Mouse (Mus musculus) layer of hippocampus, postnatal 14 days (tissue): ENCODE measurements around the gene S1pr2. TPM values are rescaled to one million over a fixed set of nuclear protein-coding genes. Genes with fewer than 3 reads are reported as not detected.
"Not testable (repeated sequence)": the region's sequence is repeated elsewhere in the genome, so short reads cannot be mapped to it uniquely, and the experiment has no call there.

Experiments used
- DNase-seq, 2 experiments: peaks; one replicate each; pipeline ENCODE4 v3.0.0; 2021 to 2022; ENCODE audit warnings: low spot score in 2 of 2, mixed read lengths in 1 of 2
- long read RNA-seq, 2 experiments: library from polyadenylated mRNA; stranded (forward); transcript quantifications; one replicate each; pipeline ENCODE4 v2.0.0; 2021
- total RNA-seq, 2 experiments: library from RNA; stranded (reverse); gene quantifications; 2 replicates each; pipeline ENCODE4 v1.2.3; 2021

Gene S1pr2
- 1 to 10 TPM; 2.1 to 3.5 TPM for total RNA-seq
- long read RNA-seq, experiment 1, full-length matches to known transcripts, result 6 of 7 reads
- long read RNA-seq, experiment 1, partial matches to known transcripts, result 0 of 7 reads
- long read RNA-seq, experiment 1, other reads (novel, unspliced or antisense), result 1 of 7 reads
- long read RNA-seq, experiment 2, full-length matches to known transcripts, result 9 of 9 reads
- long read RNA-seq, experiment 2, partial matches to known transcripts, result 0 of 9 reads
- long read RNA-seq, experiment 2, other reads (novel, unspliced or antisense), result 0 of 9 reads

- peak; percentile 37 to 43 for DNase-seq
These were observed at the start of gene S1pr2 for GRCm38 (mm10) chr9:20976216-20976960. S1pr2 (minus strand) TSS chr9:20976781.

- no peak for DNase-seq
These were observed 48.8 kb upstream of the S1pr2 start for GRCm38 (mm10) chr9:21025258-21025810.

- DNase-seq, result no peak
These were observed 46.1 kb upstream of the S1pr2 start for GRCm38 (mm10) chr9:21022726-21023125.

GRCm38 (mm10) chr9:21022288-21022687 is 45.7 kb upstream of the S1pr2 start:
- no peak for DNase-seq

- DNase-seq, result no peak
These were observed 44.8 kb upstream of the S1pr2 start for GRCm38 (mm10) chr9:21021363-21021762.

- no peak for DNase-seq
These were observed 42.0 kb upstream of the S1pr2 start for GRCm38 (mm10) chr9:21018600-21018999.

GRCm38 (mm10) chr9:21017177-21017575 is 40.6 kb upstream of the S1pr2 start:
- DNase-seq, result no peak

- no peak for DNase-seq
These were observed 40.0 kb upstream of the S1pr2 start for GRCm38 (mm10) chr9:21016331-21017176.

GRCm38 (mm10) chr9:21015571-21016130 is 39.1 kb upstream of the S1pr2 start, which contains the start of gene Icam1:
Icam1 (plus strand) TSS chr9:21015985.
- DNase-seq, result peak in 1 of 2 experiments; percentile 32

GRCm38 (mm10) chr9:21014691-21015570 is 38.4 kb upstream of the S1pr2 start:
- peak; percentile 33 to 55 for DNase-seq

GRCm38 (mm10) chr9:21012368-21012767 is 35.8 kb upstream of the S1pr2 start:
- no peak for DNase-seq

- DNase-seq, result no peak
These were observed 35.3 kb upstream of the S1pr2 start for GRCm38 (mm10) chr9:21011846-21012312.

- not testable (repeated sequence) for DNase-seq
These were observed 34.5 kb upstream of the S1pr2 start for GRCm38 (mm10) chr9:21010939-21011541.

GRCm38 (mm10) chr9:21010362-21010761 is 33.8 kb upstream of the S1pr2 start:
- DNase-seq, result no peak

- DNase-seq, result no peak
These were observed 31.4 kb upstream of the S1pr2 start for GRCm38 (mm10) chr9:21008007-21008406.

GRCm38 (mm10) chr9:21007313-21007952 is 30.9 kb upstream of the S1pr2 start:
- no peak for DNase-seq

GRCm38 (mm10) chr9:21002627-21003551 is 26.3 kb upstream of the S1pr2 start, which contains the start of gene Mrpl4:
Mrpl4 (plus strand) TSS chr9:21002738.
- peak; percentile 91 to 93 for DNase-seq

- DNase-seq, result no peak
These were observed 25.7 kb upstream of the S1pr2 start for GRCm38 (mm10) chr9:21002270-21002626.
